Mouse (Mus musculus) forebrain, embryonic 16.5 days (tissue): Measurements from ENCODE around the gene Rad51c. TPM values are rescaled to one million over a fixed set of nuclear protein-coding genes. Genes with fewer than 3 reads are reported as not detected.
"Not testable (repeated sequence)": the region's sequence is repeated elsewhere in the genome, so short reads cannot be mapped to it uniquely, and the experiment has no call there.

Experiments
- ATAC-seq: fragments of 200-750 bp; cut with Nextera tagmentation; 2 replicates; pipeline ENCODE4 v1.8.0; 2017; ENCODE audit warnings: mild to moderate bottlenecking, moderate library complexity
- H3K27ac ChIP-seq: fragments of 300-500 bp; sonication (generic); 2 replicates; pipeline ENCODE4 v1.5.1; 2014; ENCODE audit warnings: low read length, control low read depth
- H3K27me3 ChIP-seq: fragments of 300-500 bp; sonication (generic); replicated peaks from 2 replicates; pipeline ENCODE4 v1.6.1; 2014; ENCODE audit warnings: low read length; ENCODE audit not compliant: control insufficient read depth, insufficient read depth
- H3K36me3 ChIP-seq: fragments of 300-500 bp; sonication (generic); 2 replicates; pipeline ENCODE4 v1.6.1; 2014; ENCODE audit not compliant: control insufficient read depth, insufficient read depth
- H3K4me1 ChIP-seq: fragments of 300-500 bp; sonication (generic); replicated peaks from 2 replicates; pipeline ENCODE4 v1.6.1; 2014; ENCODE audit warnings: low read length; ENCODE audit not compliant: control insufficient read depth, insufficient read depth
- H3K4me2 ChIP-seq: fragments of 300-500 bp; sonication (generic); 2 replicates; pipeline ENCODE4 v1.6.1; 2014; ENCODE audit warnings: mild to moderate bottlenecking, low read length, control low read depth
- H3K4me3 ChIP-seq: fragments of 300-500 bp; sonication (generic); replicated peaks from 2 replicates; pipeline ENCODE4 v1.5.1; 2014; ENCODE audit warnings: mild to moderate bottlenecking, low read length, control low read depth
- H3K9ac ChIP-seq: fragments of 300-500 bp; sonication (generic); replicated peaks from 2 replicates; pipeline ENCODE4 v1.6.1; 2014; ENCODE audit warnings: low read depth, low read length, control low read depth
- H3K9me3 ChIP-seq: fragments of 300-500 bp; sonication (generic); 2 replicates; pipeline ENCODE4 v1.6.1; 2016; ENCODE audit warnings: low read length; ENCODE audit not compliant: control insufficient read depth
- WGBS: fragments of 180-500 bp; shearing (Covaris S2); extraction: QIAGEN DNeasy Blood & Tissue Kit; methylation state at CpG from one replicate; pipeline ENCODE4 v1.1.7; 2014; 5-methylcytosine and 5-hydroxymethylcytosine counted together
- polyA plus RNA-seq: library from polyadenylated mRNA; unstranded; fragments of >200 nt; fragmentation: Nextera tagmentation; extraction: Ambion mirVana; gene quantifications from 2 replicates; pipeline ENCODE4 v1.2.1, GENCODE M21; 2015

The Rad51c gene
- polyA plus RNA-seq, 1 experiment from 2014 or later: 7.4 TPM

GRCm38 (mm10) chr11:87435107-87435506 lies 30.4 kb upstream of the Rad51c start:
- H3K4me3 ChIP-seq, ATAC-seq, H3K4me1 ChIP-seq, H3K36me3 ChIP-seq, H3K4me2 ChIP-seq, H3K9ac ChIP-seq, H3K27me3 ChIP-seq, H3K9me3 ChIP-seq, H3K27ac ChIP-seq: not testable (repeated sequence)
- 98% methylated on average over 2 of the region's 2 CpGs for WGBS

GRCm38 (mm10) chr11:87432933-87433669 lies 28.3 kb upstream of the Rad51c start:
- no peaks in the 10 kb centered on the region for H3K27me3 ChIP-seq
- H3K4me3 ChIP-seq: no peak overlapping the region
- no peak overlapping the region for H3K4me2 ChIP-seq
- H3K9me3 ChIP-seq: no peaks in the 10 kb centered on the region
- H3K36me3 ChIP-seq: no peaks in the 10 kb centered on the region
- H3K9ac ChIP-seq: no peak overlapping the region
- no peak overlapping the region for H3K27ac ChIP-seq
- WGBS: 50% methylated on average over 6 of the region's 6 CpGs
- H3K4me1 ChIP-seq: no peaks in the 10 kb centered on the region; the same call in 1 of the 2 replicates
- no peak for ATAC-seq

- ATAC-seq: no peak
- H3K4me1 ChIP-seq: no peaks in the 10 kb centered on the region; the same call in 1 of the 2 replicates
- H3K4me3 ChIP-seq: no peak overlapping the region
- 68% methylated on average over 1 of the region's 1 CpGs for WGBS
- H3K9me3 ChIP-seq: no peaks in the 10 kb centered on the region
- no peaks in the 10 kb centered on the region for H3K27me3 ChIP-seq
- no peak overlapping the region for H3K9ac ChIP-seq
- no peaks in the 10 kb centered on the region for H3K36me3 ChIP-seq
- no peak overlapping the region for H3K4me2 ChIP-seq
- no peak overlapping the region for H3K27ac ChIP-seq
These were observed 27.7 kb upstream of the Rad51c start for GRCm38 (mm10) chr11:87432447-87432846.

GRCm38 (mm10) chr11:87431813-87432212 lies 27.1 kb upstream of the Rad51c start:
- WGBS: 91% methylated on average over 8 of the region's 8 CpGs
- not testable (repeated sequence) for H3K9me3 ChIP-seq, H3K27ac ChIP-seq, ATAC-seq, H3K27me3 ChIP-seq, H3K4me3 ChIP-seq, H3K4me1 ChIP-seq, H3K36me3 ChIP-seq, H3K9ac ChIP-seq, H3K4me2 ChIP-seq

- Histone ChIP-seq H3K4me1 (peaks cover 2% of the 10 kb centered on the region; the same call in 1 of the 2 replicates), H3K9ac (no peak overlapping the region), H3K36me3 (no peaks in the 10 kb centered on the region), H3K4me2 (no peak overlapping the region), H3K27ac (no peak overlapping the region), H3K4me3 (no peak overlapping the region), H3K9me3 (no peaks in the 10 kb centered on the region), H3K27me3 (no peaks in the 10 kb centered on the region)
- ATAC-seq: no peak
- WGBS: 81% methylated on average over 2 of the region's 2 CpGs
These were observed 25.6 kb upstream of the Rad51c start for GRCm38 (mm10) chr11:87430374-87430773.

- no peaks in the 10 kb centered on the region for H3K9me3 ChIP-seq
- no peaks in the 10 kb centered on the region for H3K36me3 ChIP-seq
- no peak overlapping the region for H3K9ac ChIP-seq
- no peaks in the 10 kb centered on the region for H3K27me3 ChIP-seq
- peaks cover 2% of the 10 kb centered on the region; the same call in 1 of the 2 replicates for H3K4me1 ChIP-seq
- H3K4me2 ChIP-seq: no peak overlapping the region
- ATAC-seq: no peak
- no peak overlapping the region for H3K4me3 ChIP-seq
- WGBS: 87% methylated on average over 4 of the region's 4 CpGs
- H3K27ac ChIP-seq: no peak overlapping the region
These were observed 24.6 kb upstream of the Rad51c start for GRCm38 (mm10) chr11:87429363-87429762.

- no peaks in the 10 kb centered on the region for H3K9me3 ChIP-seq
- no peak for ATAC-seq
- no peak overlapping the region for H3K9ac ChIP-seq
- peaks cover 5% of the 10 kb centered on the region for H3K4me1 ChIP-seq
- H3K36me3 ChIP-seq: no peaks in the 10 kb centered on the region
- WGBS: 83% methylated on average over 2 of the region's 2 CpGs
- H3K4me2 ChIP-seq: no peak overlapping the region
- no peak overlapping the region for H3K27ac ChIP-seq
- no peak overlapping the region for H3K4me3 ChIP-seq
- no peaks in the 10 kb centered on the region for H3K27me3 ChIP-seq
These were observed 23.4 kb upstream of the Rad51c start for GRCm38 (mm10) chr11:87428051-87428673.

- 55% methylated on average over 1 of the region's 1 CpGs for WGBS
- Histone ChIP-seq H3K9ac (no peak overlapping the region), H3K9me3 (no peaks in the 10 kb centered on the region), H3K36me3 (no peaks in the 10 kb centered on the region), H3K27me3 (no peaks in the 10 kb centered on the region), H3K27ac (peak overlapping the region; percentile 73), H3K4me1 (peaks cover 5% of the 10 kb centered on the region), H3K4me3 (no peak overlapping the region), H3K4me2 (no peak overlapping the region)
- ATAC-seq: no peak
These were observed 22.7 kb upstream of the Rad51c start for GRCm38 (mm10) chr11:87427273-87428050.
